Mouse (Mus musculus) CH12.LX (cell line): ENCODE results near the gene H2-Q2.
"Not testable (repeated sequence)": the region's sequence is repeated elsewhere in the genome, so short reads cannot be mapped to it uniquely, and the experiment has no call there.

Experiments
- CTCF ChIP-seq, 2 experiments: IDR thresholded peaks in 1 of 2; conservative IDR thresholded peaks in 1 of 2; 2 replicates each; pipeline ENCODE4 v1.5.1; 2011 to 2012; ENCODE audit warnings: low read depth in 2 of 2, low read length in 2 of 2, improper control_type of control experiment in 1 of 2, inconsistent platforms in 1 of 2, mild to moderate bottlenecking in 1 of 2, moderate library complexity in 1 of 2
- EP300 ChIP-seq: IDR thresholded peaks from 2 replicates; pipeline ENCODE4 v1.6.1; 2011; ENCODE audit warnings: low read length, improper control_type of control experiment
- MYC ChIP-seq: IDR thresholded peaks from 2 replicates; pipeline ENCODE4 v1.6.1; 2011; ENCODE audit warnings: low read depth, mild to moderate bottlenecking, improper control_type of control experiment, low read length
- NRF1 ChIP-seq: IDR thresholded peaks from 2 replicates; pipeline ENCODE4 v1.6.1; 2014; ENCODE audit warnings: low read depth, mild to moderate bottlenecking, inconsistent platforms, low read length, improper control_type of control experiment, moderate library complexity
- POLR2A ChIP-seq: IDR thresholded peaks from 2 replicates; pipeline ENCODE4 v1.6.1; 2011; ENCODE audit warnings: low read depth, mild to moderate bottlenecking, improper control_type of control experiment, low read length

DNA sequence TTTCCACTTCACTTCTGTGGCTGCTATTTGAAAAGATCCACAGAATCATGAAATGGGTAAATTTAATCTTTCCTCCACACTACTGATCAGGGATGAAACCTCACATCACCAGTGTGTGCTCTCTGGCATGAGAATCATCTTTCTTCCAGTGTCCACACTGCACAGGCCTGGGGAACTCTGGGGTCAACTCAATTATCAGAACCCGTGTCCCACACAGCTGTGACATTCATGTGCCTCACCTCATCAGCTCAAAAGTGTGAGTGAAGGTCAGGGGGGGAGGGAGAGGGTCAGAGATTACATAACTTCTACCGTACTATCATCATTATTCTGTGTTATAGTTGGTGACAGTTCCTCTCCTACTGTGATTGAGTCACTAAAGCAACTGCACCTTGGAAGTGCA is 50.6 kb downstream of the H2-Q2 start:
- not testable (repeated sequence) for TF ChIP-seq MYC; CTCF (conservative IDR thresholded peaks at IDR 0.05 in 1 of 2, IDR thresholded peaks at IDR 0.05 in 1 of 2; ENCODE audit: low read depth in 2 of 2, low read length in 2 of 2); EP300; NRF1; POLR2A
